Mouse (Mus musculus): ENCODE measurements around the gene Ism1. TPM values are rescaled to one million over a fixed set of nuclear protein-coding genes. Genes with fewer than 3 reads are reported as not detected.
A peak's percentile ranks its signal among the peaks of the same experiment; 100 is the strongest.

Gene Ism1
- polyA plus RNA-seq, 1 experiment from 2014 or later, result 2.6 TPM

GRCm38 (mm10) chr2:139724202-139724838 lies 46.3 kb downstream of the Ism1 start:
- 87% methylated on average over 4 of the region's 4 CpGs for WGBS
- no peak for DNase-seq (ENCODE audit: low spot score)
- Histone ChIP-seq H3K36me3 (ENCODE audit: control insufficient read depth, insufficient read depth, low read length) (no peaks in the 10 kb centered on the region), H3K4me3 (ENCODE audit: low read depth, low read length) (no peak overlapping the region), H3K4me2 (ENCODE audit: low read depth) (no peak overlapping the region), H3K27me3 (ENCODE audit: control insufficient read depth, insufficient read depth, low read length) (no peaks in the 10 kb centered on the region), H3K9me3 (ENCODE audit: control insufficient read depth, low read length) (no peaks in the 10 kb centered on the region), H3K27ac (ENCODE audit: low read depth, low read length) (no peak overlapping the region), H3K4me1 (ENCODE audit: control insufficient read depth, insufficient read depth, low read length) (no peaks in the 10 kb centered on the region), H3K9ac (ENCODE audit: low read length) (no peak overlapping the region)
- ATAC-seq (ENCODE audit: insufficient read depth, low FRiP score, low TSS enrichment), result no peak

- H3K4me2 ChIP-seq (ENCODE audit: low read depth), result no peak overlapping the region
- no peaks in the 10 kb centered on the region for H3K9me3 ChIP-seq (ENCODE audit: control insufficient read depth, low read length)
- no peak overlapping the region for H3K27ac ChIP-seq (ENCODE audit: low read depth, low read length)
- H3K4me1 ChIP-seq (ENCODE audit: control insufficient read depth, insufficient read depth, low read length), result no peaks in the 10 kb centered on the region
- DNase-seq (ENCODE audit: low spot score) (no peak), ATAC-seq (ENCODE audit: insufficient read depth, low FRiP score, low TSS enrichment) (no peak)
- no peaks in the 10 kb centered on the region for H3K27me3 ChIP-seq (ENCODE audit: control insufficient read depth, insufficient read depth, low read length)
- no peaks in the 10 kb centered on the region for H3K36me3 ChIP-seq (ENCODE audit: control insufficient read depth, insufficient read depth, low read length)
- 75% methylated on average over 3 of the region's 3 CpGs for WGBS
- H3K4me3 ChIP-seq (ENCODE audit: low read depth, low read length), result no peak overlapping the region
- no peak overlapping the region for H3K9ac ChIP-seq (ENCODE audit: low read length)
These were observed 47.4 kb downstream of the Ism1 start for GRCm38 (mm10) chr2:139725328-139725727.

GRCm38 (mm10) chr2:139728060-139728459 lies 50.1 kb downstream of the Ism1 start:
- ATAC-seq (ENCODE audit: insufficient read depth, low FRiP score, low TSS enrichment) (no peak), DNase-seq (ENCODE audit: low spot score) (no peak)
- H3K4me1 ChIP-seq (ENCODE audit: control insufficient read depth, insufficient read depth, low read length), result no peaks in the 10 kb centered on the region
- H3K36me3 ChIP-seq (ENCODE audit: control insufficient read depth, insufficient read depth, low read length), result no peaks in the 10 kb centered on the region
- no peak overlapping the region for H3K9ac ChIP-seq (ENCODE audit: low read length)
- H3K4me3 ChIP-seq (ENCODE audit: low read depth, low read length), result no peak overlapping the region
- WGBS, result 85% methylated on average over 2 of the region's 2 CpGs
- H3K4me2 ChIP-seq (ENCODE audit: low read depth), result no peak overlapping the region
- no peaks in the 10 kb centered on the region for H3K27me3 ChIP-seq (ENCODE audit: control insufficient read depth, insufficient read depth, low read length)
- no peak overlapping the region for H3K27ac ChIP-seq (ENCODE audit: low read depth, low read length)
- H3K9me3 ChIP-seq (ENCODE audit: control insufficient read depth, low read length), result no peaks in the 10 kb centered on the region

- Histone ChIP-seq H3K4me3 (ENCODE audit: low read depth, low read length) (no peak overlapping the region), H3K27ac (ENCODE audit: low read depth, low read length) (no peak overlapping the region), H3K9me3 (ENCODE audit: control insufficient read depth, low read length) (no peaks in the 10 kb centered on the region), H3K27me3 (ENCODE audit: control insufficient read depth, insufficient read depth, low read length) (no peaks in the 10 kb centered on the region), H3K36me3 (ENCODE audit: control insufficient read depth, insufficient read depth, low read length) (no peaks in the 10 kb centered on the region), H3K4me1 (ENCODE audit: control insufficient read depth, insufficient read depth, low read length) (no peaks in the 10 kb centered on the region), H3K4me2 (ENCODE audit: low read depth) (no peak overlapping the region), H3K9ac (ENCODE audit: low read length) (no peak overlapping the region)
- no peak for DNase-seq (ENCODE audit: low spot score)
- no peak for ATAC-seq (ENCODE audit: insufficient read depth, low FRiP score, low TSS enrichment)
- 85% methylated on average over 5 of the region's 5 CpGs for WGBS
These were observed 51.4 kb downstream of the Ism1 start for GRCm38 (mm10) chr2:139729377-139729776.

GRCm38 (mm10) chr2:139742381-139742780 lies 64.4 kb downstream of the Ism1 start:
- Histone ChIP-seq H3K4me1 (ENCODE audit: control insufficient read depth, insufficient read depth, low read length) (no peaks in the 10 kb centered on the region), H3K4me3 (ENCODE audit: low read depth, low read length) (no peak overlapping the region), H3K36me3 (ENCODE audit: control insufficient read depth, insufficient read depth, low read length) (no peaks in the 10 kb centered on the region), H3K9me3 (ENCODE audit: control insufficient read depth, low read length) (no peaks in the 10 kb centered on the region), H3K9ac (ENCODE audit: low read length) (no peak overlapping the region), H3K4me2 (ENCODE audit: low read depth) (no peak overlapping the region), H3K27ac (ENCODE audit: low read depth, low read length) (no peak overlapping the region), H3K27me3 (ENCODE audit: control insufficient read depth, insufficient read depth, low read length) (no peaks in the 10 kb centered on the region)
- ATAC-seq (ENCODE audit: insufficient read depth, low FRiP score, low TSS enrichment), result peak; percentile 61; the same call in 1 of the 2 replicates
- DNase-seq (ENCODE audit: low spot score), result no peak
- 83% methylated on average over 1 of the region's 1 CpGs for WGBS

- 78% methylated on average over 8 of the region's 8 CpGs for WGBS
- no peak overlapping the region for H3K9ac ChIP-seq (ENCODE audit: low read length)
- DNase-seq (ENCODE audit: low spot score), result peak; percentile 24
- H3K4me3 ChIP-seq (ENCODE audit: low read depth, low read length), result no peak overlapping the region
- H3K4me2 ChIP-seq (ENCODE audit: low read depth), result no peak overlapping the region
- peak; percentile 64; the same call in 1 of the 2 replicates for ATAC-seq (ENCODE audit: insufficient read depth, low FRiP score, low TSS enrichment)
- no peak overlapping the region for H3K27ac ChIP-seq (ENCODE audit: low read depth, low read length)
- no peaks in the 10 kb centered on the region for H3K9me3 ChIP-seq (ENCODE audit: control insufficient read depth, low read length)
- H3K27me3 ChIP-seq (ENCODE audit: control insufficient read depth, insufficient read depth, low read length), result no peaks in the 10 kb centered on the region
- H3K4me1 ChIP-seq (ENCODE audit: control insufficient read depth, insufficient read depth, low read length), result 0 out of 2 replicates have a peak, but pooled peaks cover 2% of the 10 kb centered on the region
- H3K36me3 ChIP-seq (ENCODE audit: control insufficient read depth, insufficient read depth, low read length), result no peaks in the 10 kb centered on the region
These were observed 79.0 kb downstream of the Ism1 start for GRCm38 (mm10) chr2:139757021-139757420.

- Histone ChIP-seq H3K4me3 (ENCODE audit: low read depth, low read length) (no peak overlapping the region), H3K27me3 (ENCODE audit: control insufficient read depth, insufficient read depth, low read length) (no peaks in the 10 kb centered on the region), H3K9me3 (ENCODE audit: control insufficient read depth, low read length) (no peaks in the 10 kb centered on the region), H3K9ac (ENCODE audit: low read length) (no peak overlapping the region), H3K27ac (ENCODE audit: low read depth, low read length) (no peak overlapping the region), H3K36me3 (ENCODE audit: control insufficient read depth, insufficient read depth, low read length) (no peaks in the 10 kb centered on the region), H3K4me1 (ENCODE audit: control insufficient read depth, insufficient read depth, low read length) (0 out of 2 replicates have a peak, but pooled peaks cover 2% of the 10 kb centered on the region), H3K4me2 (ENCODE audit: low read depth) (no peak overlapping the region)
- DNase-seq (ENCODE audit: low spot score) (no peak), ATAC-seq (ENCODE audit: insufficient read depth, low FRiP score, low TSS enrichment) (0 out of 2 replicates have a peak, but pooled peaks have one; percentile 4)
- WGBS, result 100% methylated on average over 1 of the region's 1 CpGs
These were observed 79.5 kb downstream of the Ism1 start for GRCm38 (mm10) chr2:139757456-139757855.

GRCm38 (mm10) chr2:139764355-139764754 lies 86.4 kb downstream of the Ism1 start:
- H3K9ac ChIP-seq (ENCODE audit: low read length), result no peak overlapping the region
- H3K27me3 ChIP-seq (ENCODE audit: control insufficient read depth, insufficient read depth, low read length), result no peaks in the 10 kb centered on the region
- H3K36me3 ChIP-seq (ENCODE audit: control insufficient read depth, insufficient read depth, low read length), result no peaks in the 10 kb centered on the region
- ATAC-seq (ENCODE audit: insufficient read depth, low FRiP score, low TSS enrichment) (no peak), DNase-seq (ENCODE audit: low spot score) (no peak)
- H3K4me2 ChIP-seq (ENCODE audit: low read depth), result no peak overlapping the region
- WGBS, result 77% methylated on average over 5 of the region's 5 CpGs
- H3K27ac ChIP-seq (ENCODE audit: low read depth, low read length), result no peak overlapping the region
- no peak overlapping the region for H3K4me3 ChIP-seq (ENCODE audit: low read depth, low read length)
- no peaks in the 10 kb centered on the region for H3K9me3 ChIP-seq (ENCODE audit: control insufficient read depth, low read length)
- no peaks in the 10 kb centered on the region for H3K4me1 ChIP-seq (ENCODE audit: control insufficient read depth, insufficient read depth, low read length)

- Histone ChIP-seq H3K9me3 (ENCODE audit: control insufficient read depth, low read length) (no peaks in the 10 kb centered on the region), H3K36me3 (ENCODE audit: control insufficient read depth, insufficient read depth, low read length) (no peaks in the 10 kb centered on the region), H3K27me3 (ENCODE audit: control insufficient read depth, insufficient read depth, low read length) (no peaks in the 10 kb centered on the region), H3K4me3 (ENCODE audit: low read depth, low read length) (no peak overlapping the region), H3K4me2 (ENCODE audit: low read depth) (no peak overlapping the region), H3K4me1 (ENCODE audit: control insufficient read depth, insufficient read depth, low read length) (no peaks in the 10 kb centered on the region), H3K9ac (ENCODE audit: low read length) (no peak overlapping the region), H3K27ac (ENCODE audit: low read depth, low read length) (no peak overlapping the region)
- no peak for DNase-seq (ENCODE audit: low spot score)
- WGBS, result 86% methylated on average over 8 of the region's 8 CpGs
- no peak for ATAC-seq (ENCODE audit: insufficient read depth, low FRiP score, low TSS enrichment)
These were observed 97.1 kb downstream of the Ism1 start for GRCm38 (mm10) chr2:139774949-139775570.

Measured in neural tube, embryonic 11.5 days (tissue).